Mouse (Mus musculus) A20 (cell line): ENCODE results near the gene Kcna5.
A peak's percentile ranks its signal among the peaks of the same experiment; 100 is the strongest.

Source experiments
- DNase-seq: peaks from one replicate; pipeline ENCODE4 v3.0.0-alpha.2; 2011; ENCODE audit warnings: low read depth, low spot score

The Kcna5 gene

GRCm38 (mm10) chr6:126536926-126537325 is 1.7 kb upstream of the Kcna5 start:
- no peak for DNase-seq

- no peak for DNase-seq
Measured at GRCm38 (mm10) chr6:126535911-126536270, 679 bp upstream of the Kcna5 start.

GRCm38 (mm10) chr6:126534531-126535207 is 543 bp downstream of the Kcna5 start:
- no peak for DNase-seq

GRCm38 (mm10) chr6:126531306-126531705 is 3.9 kb downstream of the Kcna5 start:
- DNase-seq = no peak

- no peak for DNase-seq
Measured at GRCm38 (mm10) chr6:126530019-126530418, 5.2 kb downstream of the Kcna5 start.

GRCm38 (mm10) chr6:126514720-126515119 is 20.5 kb downstream of the Kcna5 start:
- DNase-seq = peak; percentile 10

GRCm38 (mm10) chr6:126513714-126514248 is 21.4 kb downstream of the Kcna5 start:
- DNase-seq = no peak

GRCm38 (mm10) chr6:126513154-126513553 is 22.1 kb downstream of the Kcna5 start:
- DNase-seq = peak; percentile 22

- DNase-seq = no peak
Measured at GRCm38 (mm10) chr6:126508671-126509070, 26.5 kb downstream of the Kcna5 start.

GRCm38 (mm10) chr6:126503920-126504319 is 31.3 kb downstream of the Kcna5 start:
- DNase-seq = peak; percentile 22

GRCm38 (mm10) chr6:126502691-126503301 is 32.4 kb downstream of the Kcna5 start:
- no peak for DNase-seq

GRCm38 (mm10) chr6:126500985-126501384 is 34.2 kb downstream of the Kcna5 start:
- DNase-seq = no peak

GRCm38 (mm10) chr6:126500088-126500487 is 35.1 kb downstream of the Kcna5 start:
- DNase-seq = peak; percentile 56

GRCm38 (mm10) chr6:126497878-126498277 is 37.3 kb downstream of the Kcna5 start:
- peak; percentile 34 for DNase-seq

- no peak for DNase-seq
Measured at GRCm38 (mm10) chr6:126497173-126497839, 37.9 kb downstream of the Kcna5 start.

GRCm38 (mm10) chr6:126487136-126487535 is 48.1 kb downstream of the Kcna5 start:
- no peak for DNase-seq

GRCm38 (mm10) chr6:126484887-126485286 is 50.3 kb downstream of the Kcna5 start:
- no peak for DNase-seq

- no peak for DNase-seq
Measured at GRCm38 (mm10) chr6:126483264-126483867, 51.8 kb downstream of the Kcna5 start.
